Mouse (Mus musculus): ENCODE measurements around the gene Nup43. TPM values are rescaled to one million over a fixed set of nuclear protein-coding genes. Genes with fewer than 3 reads are reported as not detected.
A peak's percentile ranks its signal among the peaks of the same experiment; 100 is the strongest.

The Nup43 gene
- total and polyA plus RNA-seq, 2 experiments, result 3.6 to 4.4 TPM

DNA sequence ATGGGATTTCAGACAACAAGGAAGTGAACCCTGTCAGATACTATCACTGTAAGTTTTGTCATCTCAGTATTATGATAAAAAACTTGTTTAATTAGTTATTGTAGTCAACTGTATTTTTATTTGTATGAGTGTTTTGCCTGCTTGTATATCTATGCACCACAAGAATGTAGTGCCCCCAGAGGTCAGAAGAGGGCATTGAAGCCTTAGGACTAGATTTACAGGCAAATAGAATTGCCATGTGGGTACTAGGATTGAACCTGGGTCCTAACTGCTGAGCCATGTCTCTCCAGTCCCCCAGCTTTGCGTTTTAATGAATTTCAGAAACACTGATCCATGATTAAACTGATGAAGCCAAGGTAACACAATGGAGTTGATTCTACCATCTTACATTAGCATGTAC is 6.4 kb downstream of the Nup43 start:
- Histone ChIP-seq H3K27ac (replicated peaks; ENCODE audit: insufficient read depth, low read depth, low read length) (no peak overlapping the region), H3K4me3 (ENCODE audit: insufficient read depth, low read depth, low read length) (no peak overlapping the region), H3K4me1 (ENCODE audit: control insufficient read depth, insufficient read depth, low read length) (0 out of 2 replicates have a peak, but pooled peaks cover 2% of the 10 kb centered on the region), H3K36me3 (ENCODE audit: control insufficient read depth, insufficient read depth, low read length) (peaks cover 9% of the 10 kb centered on the region; the same call in 1 of the 2 replicates), H3K79me2 (ENCODE audit: control insufficient read depth, insufficient read depth, low read length) (peaks cover 8% of the 10 kb centered on the region; the same call in 1 of the 2 replicates), H3K9ac (ENCODE audit: low read depth, low read length) (no peak overlapping the region), H3K27me3 (ENCODE audit: control insufficient read depth, insufficient read depth, low read length) (no peaks in the 10 kb centered on the region)
- no peak for TF ChIP-seq POLR2A (IDR thresholded peaks at IDR 0.05; ENCODE audit: extremely low read depth, insufficient read depth, low read length)
- TF ChIP-seq CTCF (IDR thresholded peaks at IDR 0.05; ENCODE audit: low read depth, low read length), result peak; percentile 44
- peak; percentile 45 for DNase-seq (ENCODE audit: extremely low read depth, low read depth, low spot score)
- 69% methylated on average over 1 of the region's 1 CpGs for WGBS

DNA sequence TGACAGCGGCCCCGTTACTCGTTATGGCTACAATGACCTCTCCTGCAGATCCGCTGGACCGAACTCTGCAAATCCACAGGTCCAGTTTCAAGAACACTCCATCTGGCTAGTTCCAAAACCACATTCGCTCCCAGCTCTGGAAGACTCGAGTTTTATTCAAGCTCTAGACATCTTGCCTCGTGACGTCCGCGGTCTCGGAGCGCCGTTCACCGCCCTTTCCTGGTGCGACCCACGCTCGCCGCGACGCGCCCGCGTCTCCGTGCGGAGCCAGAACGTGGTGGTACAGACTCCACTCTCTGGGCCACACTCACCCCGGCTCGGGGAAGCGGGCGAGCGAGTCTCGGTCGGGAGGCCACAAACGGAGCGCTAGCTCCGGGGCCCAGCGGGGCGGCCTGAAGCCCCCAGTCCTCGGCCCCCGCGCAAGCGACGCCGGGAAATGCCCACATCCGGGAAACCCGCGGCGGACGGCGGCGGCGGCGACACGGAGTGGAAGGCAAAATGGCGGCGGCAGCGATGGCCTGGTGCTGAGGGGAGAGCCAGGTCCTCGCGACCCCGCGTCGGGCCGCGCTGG is 13.5 kb downstream of the Nup43 start, which contains the start of the genes Pcmt1 and Lats1:
Pcmt1 (minus strand) TSS at position 406 of the 571 bp plus-strand sequence.
Lats1 (plus strand) TSS at position 484 of the 571 bp plus-strand sequence.
- H3K9ac ChIP-seq (ENCODE audit: low read depth, low read length), result peak within 1 kb of the TSS; percentile 89
- H3K4me1 ChIP-seq (ENCODE audit: control insufficient read depth, insufficient read depth, low read length), result peaks cover 26% of the 10 kb centered on the region
- DNase-seq (ENCODE audit: extremely low read depth, low read depth, low spot score), result peak; percentile 57
- peak within 1 kb of the TSS; percentile 88 for H3K4me3 ChIP-seq (ENCODE audit: insufficient read depth, low read depth, low read length)
- TF ChIP-seq CTCF (IDR thresholded peaks at IDR 0.05; ENCODE audit: low read depth, low read length) (no peak), POLR2A (IDR thresholded peaks at IDR 0.05; ENCODE audit: extremely low read depth, insufficient read depth, low read length) (peak; percentile 54; the same call in 1 of the 2 replicates)
- under 1% methylated on average over 65 of the region's 65 CpGs for WGBS
- H3K27ac ChIP-seq (replicated peaks; ENCODE audit: insufficient read depth, low read depth, low read length), result peak within 1 kb of the TSS; percentile 90
- peaks cover 3% of the 10 kb centered on the region; the same call in 1 of the 2 replicates for H3K36me3 ChIP-seq (ENCODE audit: control insufficient read depth, insufficient read depth, low read length)
- H3K79me2 ChIP-seq (ENCODE audit: control insufficient read depth, insufficient read depth, low read length), result peaks cover 28% of the 10 kb centered on the region; the same call in 1 of the 2 replicates
- H3K27me3 ChIP-seq (ENCODE audit: control insufficient read depth, insufficient read depth, low read length), result no peaks in the 10 kb centered on the region

DNA sequence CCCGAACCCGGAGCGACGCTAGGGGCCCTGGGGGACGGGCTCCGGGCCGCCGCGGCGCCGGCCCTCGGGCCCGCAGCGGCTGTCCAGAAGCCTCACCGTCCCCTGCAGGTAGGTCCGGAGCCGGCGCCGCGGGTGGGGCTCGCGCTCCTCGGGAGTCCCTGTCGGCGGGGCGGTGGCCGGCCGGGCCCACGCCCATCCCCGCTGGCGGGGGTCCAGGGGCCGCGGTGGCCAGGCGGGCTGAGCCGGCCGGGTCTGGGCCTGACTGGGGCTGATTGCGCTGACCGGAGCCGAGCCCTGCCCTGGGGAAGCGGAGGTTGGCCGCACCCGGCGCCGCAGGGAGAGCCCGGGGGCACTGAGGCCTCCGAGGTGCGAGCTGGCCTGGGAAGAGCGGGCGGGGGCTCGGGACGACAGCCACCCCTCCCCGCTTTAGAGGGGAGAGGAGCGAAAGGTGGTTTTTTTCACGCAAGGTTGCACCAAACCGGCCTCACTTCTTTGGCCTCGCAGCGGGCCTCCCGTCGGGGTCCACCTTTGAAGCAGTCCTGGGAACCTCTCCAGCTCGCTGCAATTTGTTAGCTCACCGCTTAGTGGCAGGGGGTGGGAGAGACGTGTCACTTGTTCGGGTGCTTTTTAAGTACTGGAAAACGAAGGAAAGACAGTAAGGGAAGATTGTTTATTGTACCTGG is 14.2 kb downstream of the Nup43 start:
- Histone ChIP-seq H3K9ac (ENCODE audit: low read depth, low read length) (peak overlapping the region; percentile 89), H3K36me3 (ENCODE audit: control insufficient read depth, insufficient read depth, low read length) (no peaks in the 10 kb centered on the region; the same call in 1 of the 2 replicates), H3K27ac (replicated peaks; ENCODE audit: insufficient read depth, low read depth, low read length) (peak overlapping the region; percentile 90), H3K4me3 (ENCODE audit: insufficient read depth, low read depth, low read length) (peak overlapping the region; percentile 88), H3K79me2 (ENCODE audit: control insufficient read depth, insufficient read depth, low read length) (peaks cover 31% of the 10 kb centered on the region; the same call in 1 of the 2 replicates), H3K27me3 (ENCODE audit: control insufficient read depth, insufficient read depth, low read length) (no peaks in the 10 kb centered on the region), H3K4me1 (ENCODE audit: control insufficient read depth, insufficient read depth, low read length) (peaks cover 26% of the 10 kb centered on the region)
- DNase-seq (ENCODE audit: extremely low read depth, low read depth, low spot score), result peak; percentile 73
- peak; percentile 39; the same call in 1 of the 2 replicates for TF ChIP-seq CTCF (IDR thresholded peaks at IDR 0.05; ENCODE audit: low read depth, low read length)
- TF ChIP-seq POLR2A (IDR thresholded peaks at IDR 0.05; ENCODE audit: extremely low read depth, insufficient read depth, low read length), result 0 out of 2 replicates have a peak, but pooled peaks have one; percentile 34
- WGBS, result under 1% methylated on average over 64 of the region's 64 CpGs

DNA sequence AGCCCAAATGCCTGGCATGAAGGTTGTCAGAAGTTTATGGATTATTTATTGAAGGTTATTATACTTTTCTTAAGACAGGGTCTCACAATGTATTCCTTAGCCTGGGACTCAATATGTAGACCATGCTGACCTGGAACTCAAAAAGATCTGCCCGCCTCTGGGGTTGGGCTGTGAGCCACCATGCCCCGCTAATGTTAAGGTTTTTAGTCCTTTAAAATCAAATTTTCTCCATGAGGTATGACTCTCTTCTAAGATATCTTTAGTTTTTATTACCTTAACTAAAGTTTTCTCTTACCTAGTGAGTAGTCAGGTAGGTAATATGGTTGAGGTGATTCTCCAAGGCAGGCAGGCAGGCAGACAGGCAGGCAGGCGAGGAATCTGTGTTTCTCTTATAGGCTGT is 14.9 kb downstream of the Nup43 start:
- Histone ChIP-seq H3K9ac (ENCODE audit: low read depth, low read length) (no peak overlapping the region; the same call in 1 of the 2 replicates), H3K79me2 (ENCODE audit: control insufficient read depth, insufficient read depth, low read length) (peaks cover 38% of the 10 kb centered on the region; the same call in 1 of the 2 replicates), H3K4me1 (ENCODE audit: control insufficient read depth, insufficient read depth, low read length) (peaks cover 26% of the 10 kb centered on the region), H3K36me3 (ENCODE audit: control insufficient read depth, insufficient read depth, low read length) (no peaks in the 10 kb centered on the region), H3K27me3 (ENCODE audit: control insufficient read depth, insufficient read depth, low read length) (no peaks in the 10 kb centered on the region), H3K27ac (replicated peaks; ENCODE audit: insufficient read depth, low read depth, low read length) (no peak overlapping the region), H3K4me3 (ENCODE audit: insufficient read depth, low read depth, low read length) (peak overlapping the region; percentile 88)
- DNase-seq (ENCODE audit: extremely low read depth, low read depth, low spot score), result no peak
- 23% methylated on average over 3 of the region's 3 CpGs for WGBS
- TF ChIP-seq POLR2A (IDR thresholded peaks at IDR 0.05; ENCODE audit: extremely low read depth, insufficient read depth, low read length), result no peak
- no peak for TF ChIP-seq CTCF (IDR thresholded peaks at IDR 0.05; ENCODE audit: low read depth, low read length)

DNA sequence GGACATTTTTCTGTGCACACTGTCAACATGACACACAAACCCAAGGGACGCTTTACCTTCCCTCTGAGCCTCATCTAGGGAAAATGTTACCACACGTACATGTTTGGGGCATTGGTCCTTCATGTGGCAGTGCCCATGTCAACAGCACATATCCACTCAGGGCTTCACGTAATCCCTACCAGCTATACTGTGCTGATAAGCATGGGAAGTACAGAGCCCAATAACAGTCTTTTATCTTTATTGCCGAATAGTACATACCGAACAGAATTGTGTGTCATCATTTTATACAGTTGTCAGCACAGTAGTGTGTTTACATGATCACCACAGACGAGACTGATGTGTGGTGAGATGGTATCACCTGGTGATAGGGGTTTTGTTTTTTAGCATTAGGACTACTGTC is 19.6 kb downstream of the Nup43 start:
- WGBS, result 88% methylated on average over 6 of the region's 6 CpGs
- no peak overlapping the region for H3K9ac ChIP-seq (ENCODE audit: low read depth, low read length)
- H3K79me2 ChIP-seq (ENCODE audit: control insufficient read depth, insufficient read depth, low read length), result peaks cover 30% of the 10 kb centered on the region; the same call in 1 of the 2 replicates
- no peak overlapping the region for H3K27ac ChIP-seq (replicated peaks; ENCODE audit: insufficient read depth, low read depth, low read length)
- DNase-seq (ENCODE audit: extremely low read depth, low read depth, low spot score), result no peak
- TF ChIP-seq CTCF (IDR thresholded peaks at IDR 0.05; ENCODE audit: low read depth, low read length), result no peak
- no peak for TF ChIP-seq POLR2A (IDR thresholded peaks at IDR 0.05; ENCODE audit: extremely low read depth, insufficient read depth, low read length)
- peaks cover 14% of the 10 kb centered on the region for H3K4me1 ChIP-seq (ENCODE audit: control insufficient read depth, insufficient read depth, low read length)
- no peak overlapping the region for H3K4me3 ChIP-seq (ENCODE audit: insufficient read depth, low read depth, low read length)
- no peaks in the 10 kb centered on the region for H3K27me3 ChIP-seq (ENCODE audit: control insufficient read depth, insufficient read depth, low read length)
- H3K36me3 ChIP-seq (ENCODE audit: control insufficient read depth, insufficient read depth, low read length), result peaks cover 9% of the 10 kb centered on the region
